20 mouse cellular contexts compared by ENCODE assay signal in genomic region chr12:111875499-111875898, GRCm38 (mm10). TPM values are rescaled to one million over a fixed set of nuclear protein-coding genes. Genes with fewer than 3 reads are reported as not detected.
DNase-seq lines count a peak whose midpoint lies in the region; ATAC-seq and TF ChIP-seq lines count a peak whose summit lies in the region.
"Had no signal": no experiment of that assay in that cellular context is flagged by ENCODE, and none has a peak within 500 bp of the region (broad histone marks: within the 10 kb centered on the region; RNA-seq: fewer than 3 reads in every experiment).

No protein-coding gene starts in this region.

- ATAC-seq in frontal cortex, adult (ENCODE audit: low TSS enrichment), result no peak
- ATAC-seq: activated CD4-positive, CD25-positive, alpha-beta regulatory T cell, adult 4 months; CD4-positive, CD25-positive, alpha-beta regulatory T cell, adult 4 months; Patski had no signal

- no peaks in the 10 kb centered on the region for H3K79me2 ChIP-seq in CH12.LX (replicated peaks; ENCODE audit: control insufficient read depth, extremely low read depth, insufficient read depth, poor library complexity, severe bottlenecking)

- no peak overlapping the region for H3K9ac ChIP-seq in CH12.LX (ENCODE audit: insufficient read depth, low read depth)
- H3K9ac ChIP-seq in ES-E14 (ENCODE audit: insufficient read depth, low read depth, low read length, poor library complexity, severe bottlenecking), result no peak overlapping the region

- H3K4me1 ChIP-seq in CH12.LX (ENCODE audit: control insufficient read depth in 1 of 2, insufficient read depth in 2 of 2) (no peaks in the 10 kb centered on the region), ES-E14 (ENCODE audit: control insufficient read depth in 2 of 2, insufficient read depth in 2 of 2, low read length in 2 of 2, poor library complexity in 1 of 2) (no peaks in the 10 kb centered on the region)

- no peak for TF ChIP-seq POLR2A in CH12.LX (IDR thresholded peaks at IDR 0.05; ENCODE audit: low read depth, low read length)

- H3K9me3 ChIP-seq in CH12.LX (replicated peaks; ENCODE audit: low read length) (no peaks in the 10 kb centered on the region), ES-E14 (ENCODE audit: control insufficient read depth, insufficient read depth, low read depth, low read length) (no peaks in the 10 kb centered on the region)
- H3K9me3 ChIP-seq: G1E had no signal

- H3K4me2 ChIP-seq in CH12.LX (ENCODE audit: insufficient read depth, low read depth, poor library complexity, severe bottlenecking), result no peak overlapping the region

- dilution Hi-C loops in CH12.LX (cut with MboI; ENCODE audit: extremely low pct_ligation_motif_present, extremely low pct_unique_long_range_greater_than_20kb, low sequenced_read_pairs), result no loop called here

- no peaks in the 10 kb centered on the region for H3K27me3 ChIP-seq in CH12.LX (replicated peaks)
- H3K27me3 ChIP-seq: Patski had no signal

- no peak for TF ChIP-seq CTCF in CH12.LX (conservative IDR thresholded peaks at IDR 0.05 in 1 of 2, IDR thresholded peaks at IDR 0.05 in 1 of 2; ENCODE audit: low read depth in 2 of 2, low read length in 2 of 2)

- no peak for TF ChIP-seq EP300 in CH12.LX (IDR thresholded peaks at IDR 0.05; ENCODE audit: low read length)

- no peak for TF ChIP-seq RAD21 in CH12.LX (IDR thresholded peaks at IDR 0.05; ENCODE audit: low read depth, low read length)

- in situ Hi-C loops in CH12.LX (cut with MboI; ENCODE audit: low pct_ligation_motif_present, low pct_unique_long_range_greater_than_20kb, low sequenced_read_pairs) (loop anchor here (10.0 kb wide), 1 partner anchor 141 kb away; no protein-coding TSS in a partner anchor), ES-E14 (cut with MboI; ENCODE audit: low sequenced_read_pairs in 2 of 2, unreplicated experiment in 2 of 2) (no loop called here)

- no peak overlapping the region for H3K27ac ChIP-seq in CH12.LX (ENCODE audit: insufficient read depth, low read depth)
- no peak overlapping the region for H3K27ac ChIP-seq in ES-E14 (ENCODE audit: insufficient read depth, low read depth, low read length, poor library complexity, severe bottlenecking)

- H3K36me3 ChIP-seq in CH12.LX (replicated peaks in 1 of 2; ENCODE audit: control insufficient read depth in 1 of 2, insufficient read depth in 1 of 2, low read length in 1 of 2) (no peaks in the 10 kb centered on the region), ES-E14 (ENCODE audit: control insufficient read depth, insufficient read depth, low read length, poor library complexity, severe bottlenecking) (no peaks in the 10 kb centered on the region)

- H3K4me3 ChIP-seq in CH12.LX (replicated peaks in 1 of 3; ENCODE audit: low read depth in 2 of 3, low read length in 2 of 3, poor library complexity in 1 of 3) (no peak overlapping the region), ES-E14 (ENCODE audit: insufficient read depth in 1 of 2, low read depth in 1 of 2, low read length in 2 of 2, poor library complexity in 1 of 2, severe bottlenecking in 1 of 2) (no peak overlapping the region)

- DNase-seq in CH12.LX (ENCODE audit: extremely low read depth) (no peak), ES-E14 (ENCODE audit: low read depth, low spot score) (no peak)
- no peak for DNase-seq in frontal cortex, postnatal 10 days (ENCODE audit: low spot score in 2 of 2)
- DNase-seq: adrenal gland, adult 2 months; adrenal gland, adult 8-10 months; adrenal gland, postnatal 10 days; adrenal gland, postnatal 14 days; adrenal gland, postnatal 25 days; adrenal gland, postnatal 36 days; B cell, adult 2 months; cerebellum, adult 11 months; cerebellum, adult 11-12 months; cerebellum, adult 18-20 months; cerebellum, adult 2 months; cerebellum, adult 8-10 months had no signal

TF ChIP-seq in CH12.LX, 34 proteins besides CTCF, POLR2A, EP300 and RAD21:
- TF ChIP-seq ZNF384 (IDR thresholded peaks at IDR 0.05; ENCODE audit: low read depth, low read length) (0 out of 2 replicates have a peak, but pooled peaks have one; percentile 51), SMC3 (IDR thresholded peaks at IDR 0.05; ENCODE audit: low read depth, low read length) (no peak), MAFK (IDR thresholded peaks at IDR 0.05; ENCODE audit: insufficient replicate concordance, low read length) (no peak)

TF ChIP-seq in ES-E14, 5 proteins besides CTCF, POLR2A, EP300 and RAD21:
- TF ChIP-seq ZNF384 (IDR thresholded peaks at IDR 0.05; ENCODE audit: low read depth, low read length), result peak; percentile 72; the same call in 1 of the 2 replicates
- no peak for TF ChIP-seq CHD2 (IDR thresholded peaks at IDR 0.05; ENCODE audit: low read depth, low read length)
TF ChIP-seq in ES-E14: peak in this region for 1.

RNA-seq across cellular contexts. Expression of gene Ppp1r13b, which starts 32.4 kb away (rescaled TPM):
- total RNA-seq in CH12.LX (2012; rRNA removed) (0.64 and 0.76 TPM in 2 replicates), CH12.LX (2014; rRNA removed) (0.34 and 0.42 TPM in 2 replicates), ES-E14 (2012; rRNA removed) (4.4 and 4.5 TPM in 2 replicates)
- 1.3 and 2.0 TPM in 2 replicates for polyA plus RNA-seq in CH12.LX (2012; ENCODE audit: insufficient read length, low read depth)
